Mouse (Mus musculus) limb, embryonic 12.5 days (tissue): ENCODE data around the gene Shd. TPM values are rescaled to one million over a fixed set of nuclear protein-coding genes. Genes with fewer than 3 reads are reported as not detected.
A peak's percentile ranks its signal among the peaks of the same experiment; 100 is the strongest.

Experiments used
- ATAC-seq: fragments of 200-750 bp; cut with Nextera tagmentation; 2 replicates; pipeline ENCODE4 v1.8.0; 2017; ENCODE audit warnings: low read depth, moderate TSS enrichment; ENCODE audit not compliant: insufficient number of reproducible peaks, insufficient read depth, low FRiP score, low TSS enrichment
- H3K27ac ChIP-seq: fragments of 300-500 bp; sonication (generic); 2 replicates; pipeline ENCODE4 v1.5.1; 2016; ENCODE audit warnings: mild to moderate bottlenecking, moderate library complexity
- H3K27me3 ChIP-seq: fragments of 300-500 bp; sonication (generic); 2 replicates; pipeline ENCODE4 v1.6.1; 2016; ENCODE audit warnings: mild to moderate bottlenecking, moderate library complexity
- H3K36me3 ChIP-seq: fragments of 300-500 bp; sonication (generic); 2 replicates; pipeline ENCODE4 v1.6.1; 2016; ENCODE audit warnings: mild to moderate bottlenecking, moderate library complexity
- H3K4me1 ChIP-seq: fragments of 300-500 bp; sonication (generic); replicated peaks from 2 replicates; pipeline ENCODE4 v1.6.1; 2016
- H3K4me2 ChIP-seq: fragments of 300-500 bp; sonication (generic); 2 replicates; pipeline ENCODE4 v1.6.1; 2016; ENCODE audit warnings: mild to moderate bottlenecking, moderate library complexity
- H3K4me3 ChIP-seq: fragments of 300-500 bp; sonication (generic); replicated peaks from 2 replicates; pipeline ENCODE4 v1.5.1; 2016; ENCODE audit warnings: mild to moderate bottlenecking
- H3K9ac ChIP-seq: fragments of 300-500 bp; sonication (generic); replicated peaks from 2 replicates; pipeline ENCODE4 v1.6.1; 2016; ENCODE audit warnings: mild to moderate bottlenecking, moderate library complexity
- H3K9me3 ChIP-seq: fragments of 300-500 bp; sonication (generic); 2 replicates; pipeline ENCODE4 v1.6.1; 2016; ENCODE audit warnings: mild to moderate bottlenecking, moderate library complexity
- whole genome bisulfite sequencing: fragments of 180-500 bp; shearing (Covaris S2); methylation state at CpG from one replicate; pipeline ENCODE4 v1.1.7; 2016; 5-methylcytosine and 5-hydroxymethylcytosine counted together
- polyA plus RNA-seq: library from polyadenylated mRNA; unstranded; fragments of >200 nt; fragmentation: Nextera tagmentation; extraction: Ambion mirVana; gene quantifications from 2 replicates; pipeline ENCODE4 v1.2.1, GENCODE M21; 2016

The Shd gene
- polyA plus RNA-seq, 1 experiment from 2014 or later, result 54.1 TPM

DNA sequence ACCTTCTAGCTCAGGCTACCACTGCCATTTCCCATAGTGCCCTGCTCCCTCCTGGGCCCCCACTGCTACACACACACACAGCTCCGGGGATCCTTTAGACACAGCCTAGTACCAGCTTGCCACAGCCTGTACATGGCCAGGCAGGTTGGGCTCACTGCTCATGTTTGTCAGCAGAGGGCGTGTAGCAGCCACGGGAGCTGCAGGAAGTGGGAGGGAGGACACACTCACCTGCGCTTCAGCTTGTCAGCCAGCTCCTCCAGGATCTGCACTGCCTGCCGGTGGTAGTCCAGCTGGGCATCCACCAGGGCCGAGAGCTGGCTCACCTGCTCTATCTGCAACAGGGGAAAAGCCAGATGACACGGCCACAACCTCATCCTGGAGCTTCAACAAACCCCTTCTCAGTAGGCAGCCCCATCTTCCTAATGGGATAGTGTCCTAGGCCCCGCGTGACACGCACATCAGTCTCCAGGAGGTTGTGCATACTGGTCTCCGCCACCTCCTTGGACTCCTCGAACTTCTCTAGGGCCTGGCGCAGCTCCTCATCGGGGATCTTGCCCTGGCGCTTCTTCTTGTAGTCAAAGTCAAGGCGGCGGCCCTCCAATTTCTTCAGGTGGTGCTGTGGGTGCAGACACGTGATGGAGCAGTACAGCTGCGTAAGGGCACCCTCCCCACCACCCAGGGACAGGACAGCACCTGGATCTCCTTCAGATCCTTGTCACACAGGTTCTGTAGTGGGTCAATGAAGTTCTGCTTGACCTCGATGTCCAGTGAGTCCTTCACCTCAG is 48.3 kb downstream of the Shd start:
- Histone ChIP-seq H3K9ac (no peak overlapping the region), H3K9me3 (no peaks in the 10 kb centered on the region), H3K4me3 (no peak overlapping the region), H3K4me1 (no peaks in the 10 kb centered on the region; the same call in 1 of the 2 replicates), H3K27ac (peak overlapping the region; percentile 23; the same call in 1 of the 2 replicates), H3K36me3 (peaks cover 96% of the 10 kb centered on the region), H3K4me2 (no peak overlapping the region), H3K27me3 (no peaks in the 10 kb centered on the region)
- 73% methylated on average over 20 of the region's 20 CpGs for WGBS
- ATAC-seq, result no peak

DNA sequence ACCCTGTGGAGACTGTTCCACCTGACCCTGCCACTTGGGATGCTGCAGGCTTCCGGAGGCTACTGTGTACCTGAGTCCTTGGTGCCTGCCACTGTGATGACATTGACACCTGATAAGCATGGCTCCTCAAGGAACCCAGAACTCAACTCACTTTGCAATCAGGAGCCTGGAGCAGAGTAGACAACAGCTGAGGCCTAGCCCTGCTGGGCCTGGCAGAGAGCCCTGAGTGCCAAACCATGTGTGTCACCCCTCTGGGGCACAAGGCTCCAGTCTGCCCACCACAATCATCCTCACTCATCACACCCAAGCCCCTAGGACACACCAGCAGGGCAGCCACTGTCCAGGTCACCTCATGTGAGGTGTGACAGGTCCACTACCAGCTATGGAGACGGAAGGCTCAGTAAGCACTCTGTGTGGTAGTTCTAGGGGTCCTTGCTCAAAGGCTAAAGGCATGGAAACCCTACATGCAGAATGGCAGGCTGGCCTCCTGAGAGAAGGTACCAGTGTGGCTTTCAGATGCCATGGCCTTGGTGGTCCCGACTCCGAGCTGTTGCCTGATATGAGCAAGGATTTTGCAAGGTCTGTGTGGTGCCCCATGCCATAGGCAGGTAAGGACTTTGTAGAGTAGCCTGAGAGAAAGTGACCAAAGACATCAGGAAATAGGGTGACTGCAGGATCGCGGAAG is 50.3 kb downstream of the Shd start:
- 89% methylated on average over 6 of the region's 6 CpGs for WGBS
- no peak overlapping the region for H3K4me3 ChIP-seq
- no peaks in the 10 kb centered on the region; the same call in 1 of the 2 replicates for H3K4me1 ChIP-seq
- ATAC-seq, result no peak
- H3K9ac ChIP-seq, result no peak overlapping the region
- no peak overlapping the region for H3K4me2 ChIP-seq
- peaks cover 92% of the 10 kb centered on the region for H3K36me3 ChIP-seq
- H3K27ac ChIP-seq, result no peak overlapping the region
- H3K27me3 ChIP-seq, result no peaks in the 10 kb centered on the region
- H3K9me3 ChIP-seq, result no peaks in the 10 kb centered on the region

DNA sequence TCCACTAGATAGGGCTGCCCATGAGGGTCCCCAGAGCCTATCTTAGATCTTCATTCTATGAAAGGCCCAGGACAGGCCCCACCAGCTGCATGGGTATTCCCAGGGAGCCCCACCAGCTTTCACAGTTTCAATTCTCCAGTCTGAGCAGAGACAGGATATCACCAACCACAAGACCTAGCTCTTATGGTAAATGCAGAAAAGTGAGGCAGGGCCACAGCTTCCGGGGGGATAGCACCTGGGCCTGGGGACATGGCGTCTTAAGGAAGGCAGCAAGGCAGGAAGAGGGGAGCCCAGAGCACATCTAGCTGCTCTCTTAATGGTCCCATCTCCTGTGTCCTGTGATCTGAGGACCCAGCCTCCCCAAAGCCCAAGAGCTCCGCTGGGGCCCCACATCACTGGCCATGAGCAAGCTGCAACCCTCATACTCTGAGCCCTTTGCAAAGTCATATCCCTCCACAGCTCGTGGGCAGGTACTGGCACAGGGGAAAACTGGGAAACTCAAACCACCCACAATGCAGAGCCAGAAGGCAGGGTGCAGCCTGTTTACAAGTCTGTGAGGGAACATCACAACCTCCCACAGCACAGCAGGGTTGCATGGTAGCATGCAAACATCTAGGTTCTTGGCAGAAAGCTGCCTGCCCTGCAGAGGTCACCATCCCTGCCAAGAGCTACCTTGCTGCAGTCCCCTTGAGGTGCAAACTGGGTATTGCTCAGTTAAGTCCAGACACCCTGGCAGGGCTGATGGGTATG is 51.1 kb downstream of the Shd start:
- no peak for ATAC-seq
- Histone ChIP-seq H3K9me3 (no peaks in the 10 kb centered on the region), H3K36me3 (peaks cover 91% of the 10 kb centered on the region), H3K27me3 (no peaks in the 10 kb centered on the region), H3K27ac (peak overlapping the region; percentile 35), H3K9ac (no peak overlapping the region), H3K4me2 (no peak overlapping the region), H3K4me1 (peaks cover 3% of the 10 kb centered on the region; the same call in 1 of the 2 replicates), H3K4me3 (no peak overlapping the region)
- 84% methylated on average over 4 of the region's 4 CpGs for WGBS

DNA sequence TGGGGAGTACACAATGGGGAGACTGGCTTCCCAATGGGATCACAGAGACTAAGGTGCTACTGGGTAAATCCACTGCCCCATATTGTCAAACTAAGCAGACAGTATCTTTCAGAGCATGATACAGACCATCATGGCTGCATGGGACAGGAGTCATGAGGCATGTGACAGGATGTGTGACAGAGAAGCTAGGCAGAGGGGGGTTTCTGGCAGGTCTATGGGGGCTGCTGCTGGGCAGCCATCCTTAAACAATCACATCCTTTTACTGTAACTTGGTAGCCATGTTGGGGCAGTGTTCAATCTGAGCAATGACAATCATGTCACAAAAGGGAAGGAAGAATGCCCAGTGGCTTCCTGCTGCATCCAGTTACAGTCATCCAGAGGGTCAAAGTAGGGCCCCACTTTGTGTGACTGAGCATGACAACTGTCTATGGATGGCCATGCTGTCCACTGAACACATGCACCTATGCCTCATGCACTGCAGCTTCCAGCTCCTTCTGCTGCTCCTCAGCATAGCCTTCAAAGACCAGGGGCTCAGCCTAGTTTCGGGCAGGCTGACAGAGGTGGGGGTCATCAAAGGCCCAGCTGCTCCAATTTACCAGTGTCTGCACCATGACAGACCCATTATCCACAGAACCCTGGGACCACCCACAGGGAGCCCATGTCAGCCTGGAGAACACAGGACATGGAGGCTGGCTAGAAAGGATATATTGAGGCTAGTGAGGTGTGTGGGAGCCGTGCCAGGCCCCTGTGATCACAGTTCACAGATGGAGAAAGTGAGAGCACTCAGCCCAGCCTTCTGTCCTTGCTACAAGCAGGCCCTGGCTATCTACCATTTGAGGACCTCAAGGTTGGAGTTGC is 52.1 kb downstream of the Shd start:
- no peak for ATAC-seq
- no peak overlapping the region for H3K4me2 ChIP-seq
- H3K9ac ChIP-seq, result no peak overlapping the region
- 42% methylated on average over 2 of the region's 2 CpGs for WGBS
- no peaks in the 10 kb centered on the region for H3K27me3 ChIP-seq
- H3K4me3 ChIP-seq, result no peak overlapping the region
- H3K36me3 ChIP-seq, result peaks cover 88% of the 10 kb centered on the region
- H3K4me1 ChIP-seq, result peaks cover 13% of the 10 kb centered on the region; the same call in 1 of the 2 replicates
- no peaks in the 10 kb centered on the region for H3K9me3 ChIP-seq
- no peak overlapping the region for H3K27ac ChIP-seq

DNA sequence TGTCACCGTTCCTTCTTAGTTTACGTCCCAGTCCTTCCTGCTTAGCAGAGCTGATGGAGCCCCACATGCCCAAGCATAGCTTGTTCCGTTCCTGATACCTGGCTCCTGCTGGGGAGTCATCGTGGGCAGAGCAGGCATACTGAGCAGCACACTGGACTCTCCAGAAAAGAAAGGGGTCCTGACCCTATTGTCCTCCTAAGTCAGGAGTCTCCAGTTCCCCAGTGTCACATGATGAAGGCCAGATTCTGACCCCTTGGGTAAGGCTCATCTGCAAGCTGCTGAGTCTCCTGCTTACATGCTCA is 52.7 kb downstream of the Shd start:
- H3K27ac ChIP-seq, result no peak overlapping the region
- no peak for ATAC-seq
- WGBS, result 84% methylated on average over 4 of the region's 4 CpGs
- H3K9ac ChIP-seq, result no peak overlapping the region
- H3K9me3 ChIP-seq, result no peaks in the 10 kb centered on the region
- H3K36me3 ChIP-seq, result peaks cover 88% of the 10 kb centered on the region
- H3K4me1 ChIP-seq, result peaks cover 18% of the 10 kb centered on the region; the same call in 1 of the 2 replicates
- no peak overlapping the region for H3K4me3 ChIP-seq
- H3K4me2 ChIP-seq, result no peak overlapping the region
- no peaks in the 10 kb centered on the region for H3K27me3 ChIP-seq

DNA sequence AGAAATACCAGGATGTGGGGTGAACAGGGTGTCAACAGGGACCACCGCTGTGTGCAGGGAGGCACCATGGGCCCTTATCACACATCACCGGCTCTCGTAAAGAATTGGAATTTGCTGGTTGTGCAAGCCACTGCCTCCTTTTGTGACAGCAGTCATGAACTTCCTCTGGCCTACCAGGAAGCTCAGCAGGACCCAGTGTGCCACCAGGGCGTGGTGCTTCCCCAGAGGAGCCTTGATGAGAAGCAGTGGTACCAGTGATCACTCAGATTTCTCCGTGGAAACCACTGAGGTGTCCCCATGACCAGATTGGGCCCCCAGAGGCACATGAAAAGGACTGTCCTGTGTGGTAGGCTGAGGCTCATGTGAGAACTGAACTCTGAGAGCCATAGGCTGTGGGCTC is 53.1 kb downstream of the Shd start:
- no peaks in the 10 kb centered on the region for H3K27me3 ChIP-seq
- H3K4me1 ChIP-seq, result peaks cover 18% of the 10 kb centered on the region; the same call in 1 of the 2 replicates
- H3K9ac ChIP-seq, result no peak overlapping the region
- no peak overlapping the region for H3K4me2 ChIP-seq
- H3K9me3 ChIP-seq, result no peaks in the 10 kb centered on the region
- H3K36me3 ChIP-seq, result peaks cover 88% of the 10 kb centered on the region
- H3K27ac ChIP-seq, result no peak overlapping the region
- ATAC-seq, result no peak
- no peak overlapping the region for H3K4me3 ChIP-seq
- 86% methylated on average over 5 of the region's 5 CpGs for WGBS

DNA sequence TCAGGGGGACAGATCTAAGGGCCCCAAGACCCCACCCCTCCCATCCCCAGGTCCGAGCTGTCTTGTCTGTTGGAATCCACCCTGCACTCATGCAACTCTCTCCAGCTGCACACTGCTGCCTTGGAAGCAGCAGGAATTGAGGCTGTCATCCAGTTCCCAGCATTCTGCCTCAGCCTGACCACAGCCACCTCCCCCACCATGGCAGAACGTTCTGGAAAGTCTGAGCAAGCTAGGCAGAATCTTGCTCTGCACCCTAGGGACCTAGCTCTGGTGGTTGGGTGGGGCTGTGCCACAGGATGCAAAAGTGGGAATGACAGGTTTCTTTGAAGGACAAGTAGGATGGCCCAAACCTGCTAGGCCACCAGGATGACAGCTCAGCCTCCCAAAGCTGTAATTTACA is 54.2 kb downstream of the Shd start:
- 71% methylated on average over 2 of the region's 2 CpGs for WGBS
- peaks cover 88% of the 10 kb centered on the region for H3K36me3 ChIP-seq
- no peaks in the 10 kb centered on the region for H3K9me3 ChIP-seq
- H3K27me3 ChIP-seq, result no peaks in the 10 kb centered on the region
- no peak overlapping the region for H3K9ac ChIP-seq
- no peak overlapping the region for H3K4me3 ChIP-seq
- 0 out of 2 replicates have a peak overlapping the region, but pooled peaks have one; percentile 23 for H3K27ac ChIP-seq
- peaks cover 18% of the 10 kb centered on the region; the same call in 1 of the 2 replicates for H3K4me1 ChIP-seq
- H3K4me2 ChIP-seq, result no peak overlapping the region
- no peak for ATAC-seq

DNA sequence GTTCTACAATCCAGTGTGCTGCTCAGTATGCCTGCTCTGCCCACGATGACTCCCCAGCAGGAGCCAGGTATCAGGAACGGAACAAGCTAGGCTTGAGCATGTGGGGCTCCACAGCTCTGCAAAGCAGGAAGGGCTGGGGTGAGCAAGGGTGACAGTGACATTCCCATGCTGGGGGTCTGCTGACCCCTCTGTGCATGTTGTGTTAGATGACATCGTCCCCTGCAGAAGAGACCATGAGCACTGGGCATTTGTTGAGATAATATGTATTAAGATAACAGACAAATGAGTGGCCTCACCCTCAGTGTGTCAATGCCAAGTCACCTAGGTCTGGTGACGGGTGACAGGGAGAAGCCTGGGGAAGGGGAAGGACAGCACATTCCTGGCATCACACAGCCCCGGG is 54.7 kb downstream of the Shd start:
- Histone ChIP-seq H3K4me1 (peaks cover 18% of the 10 kb centered on the region; the same call in 1 of the 2 replicates), H3K9ac (no peak overlapping the region), H3K9me3 (no peaks in the 10 kb centered on the region), H3K4me3 (no peak overlapping the region), H3K27me3 (no peaks in the 10 kb centered on the region), H3K27ac (no peak overlapping the region), H3K4me2 (no peak overlapping the region), H3K36me3 (peaks cover 88% of the 10 kb centered on the region)
- 78% methylated on average over 5 of the region's 5 CpGs for WGBS
- no peak for ATAC-seq
